8 mouse cellular contexts compared by ENCODE assay signal in the genomic region with DNA sequence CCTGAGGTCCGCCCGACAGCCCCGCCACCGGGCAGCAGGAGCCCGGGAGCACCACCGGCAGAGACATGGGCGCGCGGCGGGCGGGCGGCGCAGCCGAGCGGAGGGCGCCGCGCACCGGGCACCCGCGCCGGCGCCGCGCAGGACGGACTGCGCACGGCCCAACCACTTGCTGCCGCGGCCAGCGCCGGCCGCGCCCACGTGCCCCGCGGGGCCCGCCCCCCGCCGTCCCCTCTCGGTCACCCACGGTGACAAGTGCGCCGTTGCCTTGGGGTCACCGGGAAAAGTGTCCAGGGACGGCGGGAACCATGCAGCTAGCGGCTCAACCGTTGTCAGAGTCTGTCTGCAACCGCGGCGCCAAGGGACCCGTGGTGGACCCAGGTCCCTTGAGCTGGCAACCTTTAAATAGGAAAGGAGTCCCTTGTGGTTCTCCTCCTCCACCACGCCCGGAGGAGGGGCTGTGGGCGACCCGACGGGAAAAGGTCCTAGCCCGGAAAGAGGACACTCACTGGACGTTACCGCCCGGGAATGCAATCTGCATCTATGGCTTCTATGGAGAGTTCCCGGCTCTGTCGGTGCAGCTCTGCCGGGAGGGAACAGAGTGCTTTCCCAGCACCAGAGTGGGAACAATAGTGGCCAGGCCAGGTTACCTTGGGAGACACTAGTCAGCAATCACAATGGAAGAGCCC. TPM values are rescaled to one million over a fixed set of nuclear protein-coding genes. Genes with fewer than 3 reads are reported as not detected.
A peak's percentile ranks its signal among the peaks of the same experiment; 100 is the strongest.
DNase-seq lines count a peak whose midpoint lies in the region; ATAC-seq and TF ChIP-seq lines count a peak whose summit lies in the region.

Gene Fam189a2, minus strand, starts transcription at position 149 of the 686 bp plus-strand sequence.

- peak within 1 kb of the TSS; percentile 91 for H3K4me2 ChIP-seq in hindbrain, embryonic 14.5 days (replicated peaks)
- peak within 1 kb of the TSS; percentile 89 for H3K4me2 ChIP-seq in midbrain, postnatal 0 days (ENCODE audit: low read depth, low read length, poor library complexity, severe bottlenecking)

- ATAC-seq in hindbrain, embryonic 14.5 days (ENCODE audit: low FRiP score): peak; percentile 89
- peak; percentile 86 for ATAC-seq in midbrain, postnatal 0 days (ENCODE audit: low FRiP score)

- no peak for TF ChIP-seq CTCF in cerebellum, adult 2 months (IDR thresholded peaks at IDR 0.05; ENCODE audit: borderline replicate concordance, insufficient read depth, low read depth, low read length)
- TF ChIP-seq CTCF in midbrain, postnatal 0 days (IDR thresholded peaks at IDR 0.05): no peak

- TF ChIP-seq POLR2A in cerebellum, adult 2 months (IDR thresholded peaks at IDR 0.05; ENCODE audit: borderline replicate concordance, insufficient read depth, low read length): no peak

- H3K9ac ChIP-seq in hindbrain, embryonic 14.5 days: peak within 1 kb of the TSS; percentile 80
- H3K9ac ChIP-seq in midbrain, postnatal 0 days (replicated peaks; ENCODE audit: low read length, poor library complexity, severe bottlenecking): peak within 1 kb of the TSS; percentile 80

- H3K4me3 ChIP-seq in cerebellum, adult 2 months (replicated peaks; ENCODE audit: insufficient read depth, low read depth, low read length): peak within 1 kb of the TSS; percentile 54
- H3K4me3 ChIP-seq in hindbrain, embryonic 14.5 days (replicated peaks; ENCODE audit: low read length): peak within 1 kb of the TSS; percentile 62
- peak within 1 kb of the TSS; percentile 66 for H3K4me3 ChIP-seq in limb, embryonic 10.5 days
- H3K4me3 ChIP-seq in midbrain, postnatal 0 days (ENCODE audit: low read depth, low read length): peak within 1 kb of the TSS; percentile 73

- no peaks in the 10 kb centered on the region for H3K9me3 ChIP-seq in hindbrain, embryonic 14.5 days (ENCODE audit: control insufficient read depth, low read length)
- no peaks in the 10 kb centered on the region for H3K9me3 ChIP-seq in limb, embryonic 10.5 days (replicated peaks)
- no peaks in the 10 kb centered on the region for H3K9me3 ChIP-seq in midbrain, postnatal 0 days (ENCODE audit: low read length)

- no peaks in the 10 kb centered on the region; the same call in 1 of the 2 replicates for H3K27me3 ChIP-seq in cerebellum, adult 2 months (ENCODE audit: control insufficient read depth, insufficient read depth, low read length)
- peaks cover 10% of the 10 kb centered on the region for H3K27me3 ChIP-seq in hindbrain, embryonic 14.5 days (ENCODE audit: control insufficient read depth, insufficient read depth, low read length)
- peaks cover 62% of the 10 kb centered on the region for H3K27me3 ChIP-seq in limb, embryonic 10.5 days (ENCODE audit: low read depth, poor library complexity, severe bottlenecking)
- peaks cover 9% of the 10 kb centered on the region for H3K27me3 ChIP-seq in midbrain, postnatal 0 days (ENCODE audit: insufficient read depth, low read length)

- H3K27ac ChIP-seq in cerebellum, adult 2 months (ENCODE audit: insufficient read depth, low read length): no peak within 1 kb of the TSS
- H3K27ac ChIP-seq in hindbrain, embryonic 14.5 days: peak within 1 kb of the TSS; percentile 70
- H3K27ac ChIP-seq in limb, embryonic 10.5 days: peak within 1 kb of the TSS; percentile 42
- H3K27ac ChIP-seq in midbrain, postnatal 0 days (ENCODE audit: low read depth, low read length): peak within 1 kb of the TSS; percentile 55

- WGBS in cerebellum, adult 2 months: 1% methylated on average over 42 of the region's 65 CpGs
- WGBS in hindbrain, embryonic 14.5 days: under 1% methylated on average over 34 of the region's 65 CpGs
- under 1% methylated on average over 59 of the region's 65 CpGs for WGBS in limb, embryonic 10.5 days
- WGBS in midbrain, postnatal 0 days: 0% methylated on average over 46 of the region's 65 CpGs

- DNase-seq in frontal cortex, adult 2 months (ENCODE audit: extremely low spot score in 1 of 2, low spot score in 1 of 2): no peak
- DNase-seq in frontal cortex, postnatal 25 days (ENCODE audit: low spot score in 2 of 2): no peak
- peak; percentile 32 to 49 for DNase-seq in cerebellum, adult 2 months
- DNase-seq in gastrocnemius, adult 8-10 months (ENCODE audit: low spot score in 2 of 2): peak; percentile 20 to 47
- peak; percentile 47 for DNase-seq in hindbrain, embryonic 14.5 days (ENCODE audit: low spot score)
- peak; percentile 63 for DNase-seq in limb, embryonic 10.5 days (ENCODE audit: low spot score)
- peak; percentile 45 for DNase-seq in midbrain, postnatal 0 days (ENCODE audit: low spot score)
- DNase-seq in B cell, adult 2 months: no peak

- no peaks in the 10 kb centered on the region for H3K36me3 ChIP-seq in hindbrain, embryonic 14.5 days (replicated peaks; ENCODE audit: control insufficient read depth, insufficient read depth)
- H3K36me3 ChIP-seq in limb, embryonic 10.5 days: no peaks in the 10 kb centered on the region
- no peaks in the 10 kb centered on the region for H3K36me3 ChIP-seq in midbrain, postnatal 0 days (ENCODE audit: insufficient read depth, low read length)

- H3K4me1 ChIP-seq in cerebellum, adult 2 months (ENCODE audit: control insufficient read depth, insufficient read depth, low read length): no peaks in the 10 kb centered on the region
- H3K4me1 ChIP-seq in hindbrain, embryonic 14.5 days (replicated peaks; ENCODE audit: control insufficient read depth, insufficient read depth, low read length): peaks cover 9% of the 10 kb centered on the region
- peaks cover 20% of the 10 kb centered on the region for H3K4me1 ChIP-seq in limb, embryonic 10.5 days
- H3K4me1 ChIP-seq in midbrain, postnatal 0 days (ENCODE audit: insufficient read depth, low read length): 0 out of 2 replicates have a peak, but pooled peaks cover 9% of the 10 kb centered on the region

RNA-seq across cellular contexts. Expression of gene Fam189a2, which starts in this region (rescaled TPM):
- 17.3 and 17.5 TPM in 2 replicates for polyA plus RNA-seq in frontal cortex, adult 2 months (2012; rRNA removed)
- 18.8 and 19.2 TPM in 2 replicates for polyA plus RNA-seq in cerebellum, adult 2 months (2012; rRNA removed)
- 10 to 100 TPM; 21.5 to 31.0 (median 28.2) TPM for total RNA-seq in gastrocnemius, adult 8-10 months (2022)
- polyA plus RNA-seq in hindbrain, embryonic 14.5 days (2014; fragmentation: Nextera tagmentation; extraction: Ambion mirVana): 2.7 and 2.8 TPM in 2 replicates
- 0.20 and 0.28 TPM in 2 replicates for polyA plus RNA-seq in limb, embryonic 10.5 days (2016; fragmentation: Nextera tagmentation; extraction: Ambion mirVana)
- total RNA-seq in midbrain, postnatal 0 days (2014; rRNA removed): 16.3 and 16.9 TPM in 2 replicates
- polyA plus RNA-seq in midbrain, postnatal 0 days (2015; fragmentation: Nextera tagmentation; extraction: Ambion mirVana): 2.5 and 3.2 TPM in 2 replicates

Comparison
In these comparisons a context has a peak if more than half of its experiments do, and no peak if none do; other contexts are left out.
1. Peak in DNase-seq, H3K4me3 ChIP-seq and H3K27ac ChIP-seq in limb, embryonic 10.5 days; RNA of the gene not detected or under 1 TPM.
2. DNase-seq: peak in cerebellum, adult 2 months (2 of 2), gastrocnemius, adult 8-10 months (2 of 2), hindbrain, embryonic 14.5 days (single experiment) and midbrain, postnatal 0 days (single experiment); none in frontal cortex, adult 2 months (0 of 2), frontal cortex, postnatal 25 days (0 of 2) and B cell, adult 2 months (0 of 2).
3. Peak in every context shown above with its lines, with median percentiles within 50 percentile points of each other: H3K4me3 ChIP-seq.